Mouse (Mus musculus) left cerebral cortex, postnatal 4 days (tissue): ENCODE results near the gene Cdh22. TPM values are rescaled to one million over a fixed set of nuclear protein-coding genes. Genes with fewer than 3 reads are reported as not detected.

ENCODE experiments used
- DNase-seq: peaks from one replicate; pipeline ENCODE4 v3.0.0-alpha.2; 2022
- intact Hi-C: fragments of 180-260 bp; cut with DNase I; formaldehyde crosslinking; loops from one replicate; pipeline ENCODE4 v1.15.1; 2025
- total RNA-seq, 2 experiments: library from RNA; stranded (reverse); gene quantifications; 2 replicates each; pipeline ENCODE4 v1.2.3; 2021

Gene Cdh22
- total RNA-seq, 2 experiments from 2014 or later, result 8.3 to 12.3 TPM

DNA sequence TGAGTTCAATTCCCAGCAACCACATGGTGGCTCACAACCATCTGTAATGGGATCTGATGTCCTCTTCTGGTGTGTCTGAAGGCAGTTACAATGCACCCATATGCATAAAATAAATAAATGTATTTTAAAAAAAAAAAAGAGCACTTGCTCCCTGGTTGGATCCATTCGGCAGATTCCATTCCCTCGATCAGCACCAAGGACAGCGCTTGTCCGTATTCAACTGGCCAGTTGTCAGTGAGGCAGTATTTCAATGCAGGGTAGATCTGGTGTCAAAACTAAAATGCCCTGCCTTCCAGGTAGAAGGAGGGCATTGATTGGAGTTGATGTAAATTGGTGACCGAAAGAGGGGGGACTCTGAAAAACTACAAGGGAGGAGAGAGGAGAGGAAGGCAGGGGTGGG is 74.2 kb downstream of the Cdh22 start:
- no peak for DNase-seq
- intact Hi-C loops, result no loop called here

DNA sequence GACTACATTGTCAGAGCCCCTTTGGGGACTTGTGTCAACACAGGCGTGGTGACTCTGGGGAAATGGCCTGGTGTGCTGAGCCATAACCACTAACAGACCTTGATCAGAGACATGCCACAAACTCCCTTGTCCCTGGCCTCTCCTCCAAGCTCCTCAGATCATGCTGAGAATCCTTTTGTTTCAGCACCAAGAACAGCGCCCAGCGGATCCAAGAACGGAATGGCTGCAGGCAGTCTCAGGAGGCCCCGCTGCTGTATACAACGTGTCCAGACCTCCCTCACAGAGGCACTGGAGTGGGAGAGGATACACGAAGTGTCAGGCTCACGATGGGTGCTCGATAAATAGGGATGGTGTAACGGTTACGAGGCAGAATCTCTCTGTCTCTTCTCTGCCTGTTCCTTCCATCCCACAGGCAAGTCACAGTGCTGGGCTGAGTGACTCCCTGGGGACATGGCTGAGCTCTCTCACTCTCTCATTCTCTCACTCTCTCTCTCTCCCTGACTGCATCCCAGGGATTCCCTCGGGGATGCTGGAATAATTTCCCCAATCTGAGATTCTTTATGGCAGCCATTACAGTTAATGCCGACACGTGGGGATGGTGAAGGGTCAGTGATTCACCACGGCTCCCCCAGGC is 75.5 kb downstream of the Cdh22 start:
- peak; percentile 32 for DNase-seq
- intact Hi-C loops, result no loop called here

DNA sequence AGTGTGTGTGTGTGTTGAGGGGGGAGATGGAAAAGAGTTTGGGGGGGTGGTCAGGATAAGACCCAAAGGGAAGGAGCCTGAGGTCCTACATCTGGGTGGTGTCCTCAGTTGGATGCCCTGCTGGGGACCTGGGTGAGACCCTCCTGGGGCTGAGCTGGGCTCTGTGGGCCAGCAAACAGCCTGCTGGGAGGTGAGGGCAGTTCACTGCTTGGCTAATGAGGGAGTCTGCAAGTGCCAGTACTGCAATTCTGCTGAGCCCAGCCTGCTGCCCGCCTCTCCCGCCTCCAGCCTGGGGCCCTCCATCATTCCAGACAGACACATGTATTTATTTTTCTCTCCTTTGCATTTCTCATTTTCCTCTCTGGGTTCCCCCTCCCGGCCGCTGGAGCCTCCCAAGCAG is 76.3 kb downstream of the Cdh22 start:
- DNase-seq, result no peak
- intact Hi-C loops, result no loop called here

DNA sequence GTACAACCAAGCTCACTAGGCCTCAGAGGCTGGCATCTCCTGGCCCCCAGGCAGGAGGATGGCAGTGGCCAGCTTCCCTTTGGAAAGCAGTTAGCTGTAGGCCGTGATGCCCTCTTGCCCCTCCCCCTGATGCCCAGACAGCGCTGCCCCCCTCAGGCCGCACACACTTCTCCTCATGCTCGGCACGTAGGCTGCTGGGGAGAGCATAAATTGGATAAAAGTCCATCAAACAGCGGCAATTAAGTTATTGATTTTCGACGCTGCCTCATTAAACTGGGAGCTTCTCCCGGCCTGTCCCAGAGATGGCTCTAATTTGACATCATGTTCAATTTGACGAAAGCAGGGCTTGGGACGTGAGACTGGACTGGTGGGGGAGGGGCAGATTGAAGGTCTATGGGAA is 76.8 kb downstream of the Cdh22 start:
- intact Hi-C loops, result no loop called here
- DNase-seq, result no peak

DNA sequence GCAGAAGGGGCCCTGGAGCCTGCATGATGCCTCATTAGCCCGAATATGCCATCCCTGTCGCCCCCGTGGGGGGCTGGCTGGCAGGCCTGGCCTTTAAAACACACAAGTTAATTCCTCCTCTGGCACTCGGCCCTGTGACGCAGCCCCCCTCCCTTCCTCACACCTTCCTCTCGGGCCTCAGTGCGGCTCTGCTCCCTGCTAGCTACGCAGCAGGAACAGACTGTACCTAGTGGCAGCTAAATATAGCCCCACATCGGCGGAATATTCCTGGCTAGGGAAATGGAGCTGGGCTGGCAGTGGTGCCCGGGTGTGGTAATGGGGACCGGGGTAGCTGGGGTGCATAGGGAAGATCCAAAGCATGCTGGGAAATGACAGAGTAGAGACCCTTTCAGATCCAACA is 81.6 kb downstream of the Cdh22 start:
- DNase-seq, result no peak
- intact Hi-C loops, result no loop called here

DNA sequence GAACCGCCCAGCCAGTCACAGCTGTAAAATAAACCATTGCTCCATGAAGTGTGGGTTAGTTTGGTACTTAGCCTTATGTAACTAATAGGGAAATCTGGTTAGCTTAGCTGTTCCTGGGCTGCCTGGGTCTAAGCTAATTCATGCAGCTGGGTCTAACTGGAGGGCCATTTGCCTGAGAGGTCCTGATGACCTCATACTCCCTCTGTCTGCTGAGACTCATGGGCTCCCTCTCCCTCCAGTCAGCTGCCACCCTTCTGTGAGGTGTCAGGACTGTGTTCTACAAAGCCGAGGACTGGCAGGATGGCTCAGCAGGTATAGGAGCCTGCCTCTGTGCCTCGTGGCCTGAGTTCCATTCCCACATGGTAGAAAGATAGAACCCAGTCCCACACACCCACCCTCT is 84.9 kb downstream of the Cdh22 start:
- intact Hi-C loops, result no loop called here
- DNase-seq, result no peak

DNA sequence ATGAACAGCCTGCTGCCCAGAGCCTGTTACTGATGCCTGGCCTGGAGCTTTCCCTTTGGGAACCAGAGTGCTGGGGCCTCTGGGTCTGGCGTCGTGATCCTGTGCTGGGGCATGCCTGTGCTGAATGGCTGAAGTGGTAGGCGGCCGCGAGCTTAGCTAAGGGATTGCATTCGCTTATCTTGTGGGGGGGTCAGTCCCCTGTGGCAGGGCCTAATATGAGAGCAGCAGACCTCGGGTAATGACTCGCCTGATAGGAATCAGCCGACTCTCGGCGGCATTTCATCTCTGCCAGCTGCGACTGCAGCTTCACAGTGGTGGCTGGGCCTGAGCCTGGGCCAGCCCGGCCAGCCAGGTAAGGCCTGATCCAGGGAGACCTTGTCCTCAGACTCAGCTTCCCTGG is 88.8 kb downstream of the Cdh22 start:
- no peak for DNase-seq
- intact Hi-C loops, result no loop called here

DNA sequence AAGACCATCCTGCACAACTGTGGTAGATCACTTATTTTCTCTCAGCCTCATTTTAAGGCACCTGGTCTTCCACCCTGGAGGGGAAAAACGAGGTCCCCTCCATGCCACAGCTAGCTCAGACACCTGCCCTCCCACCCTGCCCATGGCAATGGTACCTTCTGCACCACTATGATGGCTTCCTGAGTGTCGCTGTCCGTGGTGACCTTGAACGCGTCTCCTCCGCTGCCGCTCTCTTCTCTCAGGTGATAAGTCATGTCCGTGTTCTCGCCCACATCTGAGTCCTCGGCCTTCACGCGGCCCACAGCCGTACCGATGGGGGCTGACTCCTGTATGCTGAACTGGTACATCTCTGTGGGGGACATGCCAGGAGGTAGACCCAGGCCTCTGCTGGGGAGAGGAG is 91.2 kb downstream of the Cdh22 start:
- intact Hi-C loops, result no loop called here
- DNase-seq, result no peak

DNA sequence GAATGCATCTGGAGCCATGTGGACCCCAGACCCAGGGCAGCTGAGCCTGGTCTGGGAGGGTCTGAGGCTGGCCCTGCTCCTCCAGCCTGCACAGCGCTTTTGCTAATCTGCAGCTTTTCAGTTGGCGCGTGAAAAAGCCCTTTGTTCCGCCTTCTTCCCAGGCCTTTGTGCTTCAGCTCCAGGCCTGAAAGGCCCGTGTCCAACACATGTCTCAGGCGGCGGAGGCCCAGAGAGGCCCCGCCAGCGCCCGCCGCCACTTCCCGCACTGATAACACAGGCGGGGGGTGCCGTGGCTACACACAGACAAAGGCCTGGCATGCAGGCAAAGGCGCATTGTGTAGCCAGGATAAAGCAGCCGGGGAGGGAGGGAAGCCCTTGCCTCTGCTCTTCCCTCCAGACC is 98.6 kb downstream of the Cdh22 start:
- DNase-seq, result peak; percentile 44
- intact Hi-C loops, result no loop called here

DNA sequence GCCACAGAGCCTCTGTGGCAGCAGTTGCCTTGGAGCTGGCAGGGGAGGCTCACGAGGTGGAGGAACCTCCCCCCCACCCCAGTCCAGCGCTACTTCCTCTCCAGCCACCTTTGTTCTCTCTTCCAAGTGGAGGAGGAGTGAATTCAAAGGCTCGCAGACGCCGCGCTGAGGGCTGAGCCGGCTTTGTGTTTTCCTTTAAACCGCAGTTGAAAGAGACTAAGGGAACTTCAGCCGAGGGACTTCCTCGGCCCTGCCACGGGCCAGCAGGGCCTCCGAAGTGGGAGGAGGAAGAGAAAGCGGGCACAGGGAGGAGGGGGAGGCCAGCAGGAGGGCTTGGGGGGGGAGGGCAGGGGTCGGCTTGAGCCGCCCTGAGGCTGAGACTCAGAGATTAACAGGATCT is 101.1 kb downstream of the Cdh22 start:
- peak; percentile 29 for DNase-seq
- intact Hi-C loops, result no loop called here

DNA sequence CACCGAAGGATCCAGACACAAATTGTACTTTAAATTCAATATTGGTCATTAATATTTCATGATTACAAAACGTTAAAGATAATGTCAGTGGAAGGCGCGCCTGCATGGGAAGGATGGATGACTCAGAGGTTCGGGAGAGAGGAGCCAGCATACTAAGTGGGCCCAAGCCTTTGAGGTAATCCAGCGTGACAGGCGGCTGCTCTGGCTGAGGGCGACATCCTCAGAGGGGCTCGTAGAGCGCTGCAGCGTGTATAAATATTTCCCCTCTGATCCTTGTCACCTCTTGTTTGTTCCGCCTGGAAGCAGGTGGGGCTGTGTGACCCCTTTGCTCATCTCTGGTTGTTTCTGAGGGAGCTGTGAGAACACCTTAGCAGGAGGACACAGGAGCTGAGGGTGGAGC is 103.2 kb downstream of the Cdh22 start:
- intact Hi-C loops, result no loop called here
- DNase-seq, result no peak

DNA sequence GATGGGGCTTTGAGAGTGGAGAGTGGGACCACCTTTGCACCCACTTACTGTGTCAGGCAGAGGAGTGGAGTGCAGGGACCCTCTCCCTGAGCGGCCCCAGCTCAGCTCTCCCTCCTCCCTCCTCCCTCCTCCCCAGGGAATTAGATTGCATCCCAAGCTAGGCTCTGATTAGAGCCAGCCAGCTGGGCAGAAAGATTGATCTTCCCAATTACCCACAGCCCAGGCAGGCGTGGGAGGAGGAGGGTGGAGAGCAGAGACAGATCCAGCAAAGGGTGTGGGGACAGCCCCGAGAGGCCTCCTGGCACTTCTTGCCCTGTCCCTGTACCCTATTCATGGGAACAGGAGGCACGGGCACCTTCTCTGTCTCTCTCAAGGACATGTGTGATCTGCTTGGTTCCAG is 105.5 kb downstream of the Cdh22 start:
- intact Hi-C loops, result no loop called here
- no peak for DNase-seq

DNA sequence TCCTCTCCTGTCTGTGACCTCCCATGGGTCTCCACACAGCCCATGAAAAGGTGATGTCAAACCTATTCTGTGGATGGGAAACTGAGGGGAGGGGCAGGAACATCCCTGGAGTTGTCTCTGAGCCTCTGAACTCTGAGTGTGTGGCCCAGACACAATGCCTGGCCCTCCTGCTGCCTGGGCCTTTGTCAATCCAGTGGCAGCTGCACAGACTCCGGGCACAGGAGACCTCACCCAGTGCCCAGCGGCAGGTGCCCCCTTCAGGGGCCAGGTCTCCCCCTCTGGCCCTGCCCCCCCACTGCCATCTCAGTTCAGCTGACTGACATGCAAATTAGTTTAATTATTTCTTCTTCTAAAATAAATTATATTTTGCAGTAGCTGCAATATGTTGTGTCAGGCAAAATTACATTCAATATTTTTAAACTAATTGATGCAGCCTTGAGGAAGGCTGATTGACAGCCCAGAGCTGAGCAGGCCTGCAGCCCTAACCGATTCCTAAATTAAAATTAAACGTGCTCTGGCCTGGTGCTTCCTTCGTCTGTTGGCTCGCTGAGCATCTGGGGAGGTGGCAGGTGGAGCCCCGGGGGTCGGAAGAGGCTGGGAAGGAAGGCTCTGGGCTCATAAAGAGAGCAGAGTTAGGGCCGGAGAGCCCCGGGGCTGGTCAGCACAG is 107.6 kb downstream of the Cdh22 start:
- DNase-seq, result no peak
- intact Hi-C loops, result no loop called here

DNA sequence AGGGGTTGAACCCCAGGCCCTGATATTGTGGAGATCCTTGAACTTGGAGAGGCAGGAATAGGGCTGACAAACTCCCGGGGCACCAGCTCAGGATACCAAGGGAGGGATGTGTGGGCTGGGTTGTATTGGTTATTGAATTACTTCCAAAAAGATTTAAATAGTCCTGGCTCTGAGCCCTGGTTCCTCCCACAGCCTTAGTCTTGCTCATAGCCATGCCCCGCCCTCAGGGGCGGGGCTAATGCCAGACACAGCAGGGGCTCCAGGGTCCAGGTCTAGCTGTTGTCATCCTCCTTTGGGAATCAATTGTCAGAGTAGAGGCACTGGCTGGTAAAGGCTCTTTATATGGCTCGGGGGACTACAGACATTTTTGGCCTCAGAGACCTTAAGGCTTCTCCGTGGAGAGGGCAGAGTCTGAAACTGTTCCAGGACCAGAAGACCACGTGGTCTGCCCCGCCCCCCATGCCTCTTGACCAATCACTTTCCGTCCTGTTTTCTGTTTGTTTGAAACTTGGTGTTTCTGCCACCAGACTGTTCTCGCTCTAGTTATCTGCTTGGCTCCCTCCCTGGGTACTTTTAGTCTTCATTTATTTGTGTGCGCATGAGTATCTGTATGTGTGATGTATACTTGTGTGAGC is 113.3 kb downstream of the Cdh22 start:
- intact Hi-C loops, result no loop called here
- peak; percentile 46 for DNase-seq

DNA sequence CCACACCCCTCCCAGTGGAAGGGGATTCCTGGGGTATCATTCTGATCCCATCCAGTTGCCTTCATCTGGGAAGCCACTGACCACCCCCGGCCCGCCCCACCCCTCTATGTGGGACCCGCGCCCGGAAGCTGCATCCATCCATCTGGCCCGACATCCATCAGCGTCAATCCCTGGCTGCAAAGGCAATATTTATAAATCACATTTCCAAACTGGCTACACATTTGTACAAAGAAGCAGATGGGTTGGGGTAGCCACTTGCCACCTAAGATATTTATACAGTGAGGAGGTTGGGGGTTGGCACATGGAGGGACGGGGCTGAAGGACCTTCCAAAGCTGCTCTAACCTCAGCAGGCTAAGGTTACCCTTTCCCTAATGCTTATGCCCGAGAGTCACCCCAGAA is 113.9 kb downstream of the Cdh22 start:
- intact Hi-C loops, result no loop called here
- DNase-seq, result no peak

DNA sequence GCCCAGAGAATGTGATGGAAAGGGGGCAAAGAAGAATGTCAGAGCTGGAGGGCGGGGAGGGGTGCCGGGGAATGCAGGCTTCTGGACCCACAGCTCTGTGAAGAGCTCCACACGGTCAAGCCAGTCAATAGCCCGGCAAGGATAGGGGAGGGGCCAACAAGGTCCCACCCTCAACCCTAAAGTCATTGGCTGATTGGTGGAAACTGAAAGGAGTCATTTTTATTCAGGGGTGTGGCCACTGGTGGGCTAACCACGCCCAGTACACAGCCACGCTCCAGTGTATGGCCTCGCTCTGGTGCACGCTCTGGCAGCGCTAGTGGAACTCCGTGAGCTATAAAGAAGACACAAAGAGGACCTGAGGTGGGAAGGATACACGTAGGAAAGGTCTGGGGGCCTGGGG is 120.9 kb downstream of the Cdh22 start:
- DNase-seq, result no peak
- intact Hi-C loops, result no loop called here

DNA sequence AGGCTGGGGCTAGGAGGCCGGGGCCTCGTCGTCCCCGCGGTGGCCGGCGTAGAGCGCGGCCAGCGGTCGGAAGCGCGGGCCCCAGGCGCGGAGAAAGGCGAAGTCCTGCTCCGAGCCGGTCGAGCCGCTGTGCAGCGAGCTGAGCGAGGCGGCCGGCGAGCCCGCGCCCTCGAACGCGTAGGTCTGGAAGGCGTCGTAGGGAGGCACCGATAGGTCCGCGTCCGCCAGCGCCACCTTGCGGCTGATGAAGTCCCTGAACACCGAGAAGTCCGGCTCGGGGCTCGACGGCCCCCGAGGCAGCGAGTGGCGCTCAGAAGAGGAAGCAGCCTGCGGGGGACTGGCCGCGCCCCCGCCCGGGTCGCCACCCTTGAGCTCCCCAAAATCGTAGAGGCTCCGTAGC is 122.5 kb downstream of the Cdh22 start:
- intact Hi-C loops, result no loop called here
- DNase-seq, result peak; percentile 92

DNA sequence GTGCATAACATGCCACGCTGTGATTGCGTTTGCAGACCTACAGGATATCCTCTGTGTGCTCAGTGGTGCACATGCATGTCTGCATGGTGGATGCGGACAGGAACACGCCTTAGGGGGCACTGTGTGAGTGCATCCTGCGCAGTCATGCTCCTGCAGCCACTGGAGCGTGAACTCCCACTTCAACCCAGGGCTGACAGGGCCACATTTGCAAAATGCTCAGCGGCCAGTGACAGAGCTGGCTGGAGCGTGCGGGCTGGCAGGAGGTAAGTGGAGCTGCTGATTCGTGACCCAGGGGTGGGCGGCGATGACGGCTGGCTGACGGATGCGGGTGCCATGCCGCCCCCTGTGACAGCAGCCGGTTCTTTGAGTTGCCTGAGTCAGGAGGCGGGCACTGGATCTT is 128.1 kb downstream of the Cdh22 start:
- peak; percentile 29 for DNase-seq
- intact Hi-C loops, result no loop called here

DNA sequence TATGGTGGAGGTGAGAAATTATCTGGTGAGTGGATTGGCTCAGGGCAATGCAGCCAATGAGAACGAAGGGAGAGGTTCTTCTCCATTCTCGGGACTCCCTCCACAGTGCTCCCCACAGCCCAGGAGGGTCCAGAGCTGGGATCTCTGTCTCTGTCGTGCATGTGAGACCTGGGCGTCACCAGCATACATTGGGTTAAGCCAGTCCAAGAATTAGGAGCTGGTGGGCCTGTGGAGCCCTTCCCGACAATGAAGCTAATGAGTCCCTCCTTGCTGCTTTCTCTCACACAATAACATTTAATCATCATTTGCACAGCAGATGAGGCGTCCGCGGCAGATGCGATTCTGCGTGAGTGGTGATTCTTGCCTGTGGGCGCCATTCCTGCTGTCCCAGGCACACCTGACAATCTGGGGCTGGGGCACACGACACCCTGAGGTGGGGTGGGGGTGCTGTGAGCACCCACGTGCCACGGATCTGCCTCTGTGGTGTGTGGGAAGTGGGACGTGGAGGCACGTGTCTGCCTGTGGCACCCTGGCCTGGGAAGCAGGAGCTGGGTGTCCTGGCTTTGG is 129.1 kb downstream of the Cdh22 start:
- DNase-seq, result no peak

DNA sequence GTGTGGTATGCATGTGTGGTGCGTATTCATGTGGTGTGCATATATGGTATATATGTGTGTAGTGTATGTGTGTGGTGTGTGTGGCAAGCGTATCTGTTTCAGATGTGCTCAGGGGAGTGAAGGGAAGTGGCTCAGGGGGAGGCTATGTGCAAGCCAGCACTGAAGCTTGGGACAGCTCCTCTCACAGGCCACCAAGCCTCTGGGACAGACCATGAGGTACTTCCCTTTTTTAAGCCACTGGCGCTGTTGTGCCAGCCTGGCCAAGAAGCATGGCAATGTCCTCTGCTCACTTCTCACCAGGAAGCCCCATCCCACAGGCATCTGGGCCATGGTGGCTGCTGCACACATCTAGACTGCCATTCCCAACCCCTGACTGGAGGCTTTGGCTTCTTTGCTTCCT is 131.7 kb downstream of the Cdh22 start:
- DNase-seq, result no peak
- intact Hi-C loops, result no loop called here

More for the DNA sequence above, 129.1 kb downstream of the Cdh22 start:
- intact Hi-C loops, result no loop called here

DNA sequence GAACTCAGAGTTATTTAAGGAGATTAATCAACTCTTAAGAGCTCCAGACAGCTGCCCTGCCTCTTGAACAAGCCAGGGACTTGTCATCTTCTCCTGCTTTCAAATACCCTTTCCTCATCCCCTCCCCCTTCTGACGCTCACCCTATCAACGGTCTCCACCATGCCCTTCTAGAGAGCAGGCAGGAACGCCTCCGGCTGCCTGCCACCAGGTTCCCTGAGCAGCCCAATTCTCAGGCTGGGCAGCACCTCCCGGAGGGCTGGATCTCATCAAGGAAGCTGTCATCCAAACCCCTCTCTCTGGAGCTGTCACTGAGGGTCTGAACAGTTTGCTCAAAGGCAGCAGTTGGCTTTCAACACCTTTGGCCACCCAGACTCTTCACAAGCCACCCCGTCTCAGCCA is 133.9 kb downstream of the Cdh22 start:
- no peak for DNase-seq
- intact Hi-C loops, result no loop called here

DNA sequence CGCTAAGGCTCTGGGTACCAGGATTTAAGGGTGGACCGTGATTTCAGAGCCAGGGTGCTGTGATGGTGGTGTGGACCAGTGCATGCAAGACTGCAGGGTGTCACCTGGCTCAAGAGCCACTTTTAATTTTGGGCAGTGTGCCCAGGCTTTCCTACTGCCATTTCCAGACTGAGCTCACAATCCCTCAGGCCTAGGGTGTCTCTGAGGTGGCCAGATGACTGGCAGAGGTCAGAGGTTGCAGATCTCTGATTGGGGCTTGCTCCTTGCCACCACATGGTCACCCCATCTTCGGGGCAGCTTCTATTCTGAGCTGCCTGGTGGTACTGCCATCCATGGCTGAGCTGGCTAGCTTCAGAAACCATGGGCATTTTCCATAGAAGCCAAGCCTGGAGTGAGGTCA is 135.8 kb downstream of the Cdh22 start:
- DNase-seq, result no peak
- intact Hi-C loops, result no loop called here
